Mouse (Mus musculus) forebrain, embryonic 16.5 days (tissue): ENCODE measurements around the gene Krtap19-9b. TPM values are rescaled to one million over a fixed set of nuclear protein-coding genes. Genes with fewer than 3 reads are reported as not detected.
A peak's percentile ranks its signal among the peaks of the same experiment; 100 is the strongest.

Experiments
- ATAC-seq: fragments of 200-750 bp; cut with Nextera tagmentation; 2 replicates; pipeline ENCODE4 v1.8.0; 2017; ENCODE audit warnings: mild to moderate bottlenecking, moderate library complexity
- H3K27ac ChIP-seq: fragments of 300-500 bp; sonication (generic); 2 replicates; pipeline ENCODE4 v1.5.1; 2014; ENCODE audit warnings: low read length, control low read depth
- H3K27me3 ChIP-seq: fragments of 300-500 bp; sonication (generic); replicated peaks from 2 replicates; pipeline ENCODE4 v1.6.1; 2014; ENCODE audit warnings: low read length; ENCODE audit not compliant: control insufficient read depth, insufficient read depth
- H3K36me3 ChIP-seq: fragments of 300-500 bp; sonication (generic); 2 replicates; pipeline ENCODE4 v1.6.1; 2014; ENCODE audit not compliant: control insufficient read depth, insufficient read depth
- H3K4me1 ChIP-seq: fragments of 300-500 bp; sonication (generic); replicated peaks from 2 replicates; pipeline ENCODE4 v1.6.1; 2014; ENCODE audit warnings: low read length; ENCODE audit not compliant: control insufficient read depth, insufficient read depth
- H3K4me2 ChIP-seq: fragments of 300-500 bp; sonication (generic); 2 replicates; pipeline ENCODE4 v1.6.1; 2014; ENCODE audit warnings: mild to moderate bottlenecking, low read length, control low read depth
- H3K4me3 ChIP-seq: fragments of 300-500 bp; sonication (generic); replicated peaks from 2 replicates; pipeline ENCODE4 v1.5.1; 2014; ENCODE audit warnings: mild to moderate bottlenecking, low read length, control low read depth
- H3K9ac ChIP-seq: fragments of 300-500 bp; sonication (generic); replicated peaks from 2 replicates; pipeline ENCODE4 v1.6.1; 2014; ENCODE audit warnings: low read depth, low read length, control low read depth
- H3K9me3 ChIP-seq: fragments of 300-500 bp; sonication (generic); 2 replicates; pipeline ENCODE4 v1.6.1; 2016; ENCODE audit warnings: low read length; ENCODE audit not compliant: control insufficient read depth
- WGBS: fragments of 180-500 bp; shearing (Covaris S2); extraction: QIAGEN DNeasy Blood & Tissue Kit; methylation state at CpG from one replicate; pipeline ENCODE4 v1.1.7; 2014; 5-methylcytosine and 5-hydroxymethylcytosine counted together
- polyA plus RNA-seq: library from polyadenylated mRNA; unstranded; fragments of >200 nt; fragmentation: Nextera tagmentation; extraction: Ambion mirVana; gene quantifications from 2 replicates; pipeline ENCODE4 v1.2.1, GENCODE M21; 2015

The Krtap19-9b gene
- not detected in 2 replicates for polyA plus RNA-seq

GRCm38 (mm10) chr16:88932165-88932564, at the start of gene Krtap19-9b:
Gene Krtap19-9b, minus strand, starts transcription at chr16:88932265.
- no peak for ATAC-seq
- H3K4me1 ChIP-seq: no peaks in the 10 kb centered on the region
- 96% methylated on average over 3 of the region's 3 CpGs for WGBS

GRCm38 (mm10) chr16:88962773-88963172, 30.7 kb upstream of the Krtap19-9b start, which contains the start of gene Krtap16-3:
Gene Krtap16-3, minus strand, starts transcription at chr16:88962873.
- 53% methylated on average over 7 of the region's 7 CpGs for WGBS
- no peak for ATAC-seq
- H3K27me3 ChIP-seq: no peaks in the 10 kb centered on the region
- no peaks in the 10 kb centered on the region for H3K36me3 ChIP-seq
- no peak within 1 kb of the TSS for H3K27ac ChIP-seq
- no peak within 1 kb of the TSS for H3K4me2 ChIP-seq
- H3K4me1 ChIP-seq: no peaks in the 10 kb centered on the region
- no peaks in the 10 kb centered on the region for H3K9me3 ChIP-seq
- no peak within 1 kb of the TSS for H3K4me3 ChIP-seq
- H3K9ac ChIP-seq: no peak within 1 kb of the TSS

More at GRCm38 (mm10) chr16:88932165-88932564, at the start of gene Krtap19-9b:
- no peaks in the 10 kb centered on the region for H3K9me3 ChIP-seq
- H3K36me3 ChIP-seq: no peaks in the 10 kb centered on the region
- no peak within 1 kb of the TSS for H3K27ac ChIP-seq
- H3K4me3 ChIP-seq: no peak within 1 kb of the TSS
- H3K27me3 ChIP-seq: no peaks in the 10 kb centered on the region
- H3K4me2 ChIP-seq: no peak within 1 kb of the TSS
- no peak within 1 kb of the TSS for H3K9ac ChIP-seq

GRCm38 (mm10) chr16:88941106-88941505, 9.0 kb upstream of the Krtap19-9b start:
- no peaks in the 10 kb centered on the region for H3K27me3 ChIP-seq
- no peak overlapping the region for H3K4me3 ChIP-seq
- no peaks in the 10 kb centered on the region for H3K36me3 ChIP-seq
- no peaks in the 10 kb centered on the region for H3K9me3 ChIP-seq
- H3K4me1 ChIP-seq: 0 out of 2 replicates have a peak, but pooled peaks cover 3% of the 10 kb centered on the region
- ATAC-seq: peak; percentile 58
- H3K27ac ChIP-seq: no peak overlapping the region
- H3K4me2 ChIP-seq: no peak overlapping the region
- 55% methylated on average over 6 of the region's 6 CpGs for WGBS
- H3K9ac ChIP-seq: no peak overlapping the region

- ATAC-seq: no peak
- H3K4me3 ChIP-seq: no peak overlapping the region
- 0 out of 2 replicates have a peak, but pooled peaks cover 3% of the 10 kb centered on the region for H3K4me1 ChIP-seq
- no peaks in the 10 kb centered on the region for H3K36me3 ChIP-seq
- H3K27ac ChIP-seq: no peak overlapping the region
- no peak overlapping the region for H3K4me2 ChIP-seq
- H3K27me3 ChIP-seq: no peaks in the 10 kb centered on the region
- no peaks in the 10 kb centered on the region for H3K9me3 ChIP-seq
- H3K9ac ChIP-seq: no peak overlapping the region
- 76% methylated on average over 7 of the region's 7 CpGs for whole genome bisulfite sequencing
Observed at GRCm38 (mm10) chr16:88938252-88938651, 6.2 kb upstream of the Krtap19-9b start.

- Histone ChIP-seq H3K27me3 (no peaks in the 10 kb centered on the region), H3K4me2 (no peak within 1 kb of the TSS), H3K27ac (no peak within 1 kb of the TSS), H3K9ac (no peak within 1 kb of the TSS), H3K36me3 (no peaks in the 10 kb centered on the region), H3K4me1 (no peaks in the 10 kb centered on the region), H3K9me3 (no peaks in the 10 kb centered on the region), H3K4me3 (no peak within 1 kb of the TSS)
- WGBS: 91% methylated on average over 6 of the region's 6 CpGs
- no peak for ATAC-seq
Observed at GRCm38 (mm10) chr16:88896357-88896756, 35.7 kb downstream of the Krtap19-9b start, which contains the start of gene Krtap19-5. Gene Krtap19-5, minus strand, starts transcription at chr16:88896457.

- Histone ChIP-seq H3K4me1 (no peaks in the 10 kb centered on the region), H3K4me2 (no peak overlapping the region), H3K36me3 (no peaks in the 10 kb centered on the region), H3K27ac (no peak overlapping the region), H3K9me3 (no peaks in the 10 kb centered on the region), H3K4me3 (no peak overlapping the region), H3K9ac (no peak overlapping the region), H3K27me3 (no peaks in the 10 kb centered on the region)
- 62% methylated on average over 6 of the region's 6 CpGs for WGBS
- peak; percentile 86 for ATAC-seq
Observed at GRCm38 (mm10) chr16:88886870-88887269, 45.2 kb downstream of the Krtap19-9b start.

GRCm38 (mm10) chr16:88884989-88885388, 47.1 kb downstream of the Krtap19-9b start, which contains the start of gene Krtap19-4:
Gene Krtap19-4, minus strand, starts transcription at chr16:88885089.
- Histone ChIP-seq H3K27ac (no peak within 1 kb of the TSS), H3K27me3 (no peaks in the 10 kb centered on the region), H3K9me3 (no peaks in the 10 kb centered on the region), H3K4me3 (no peak within 1 kb of the TSS), H3K4me2 (no peak within 1 kb of the TSS), H3K36me3 (no peaks in the 10 kb centered on the region), H3K9ac (no peak within 1 kb of the TSS), H3K4me1 (no peaks in the 10 kb centered on the region)
- 84% methylated on average over 5 of the region's 5 CpGs for WGBS
- ATAC-seq: no peak

Other genes with a start within 250 kb of the Krtap19-9b start
- gene 2310061N02Rik, start 224.3 kb downstream of the Krtap19-9b start, polyA plus RNA-seq: not detected in 2 replicates
- gene Krtap13-1, start 203.4 kb downstream of the Krtap19-9b start, polyA plus RNA-seq: not detected in 2 replicates
- not detected in 2 replicates for gene Krtap13, start 180.6 kb downstream of the Krtap19-9b start, polyA plus RNA-seq
- 0.45 TPM in 1 of 2 replicates, not detected in the other for gene 2310034C09Rik, start 173.4 kb downstream of the Krtap19-9b start, polyA plus RNA-seq
- gene 2310057N15Rik, start 158.1 kb downstream of the Krtap19-9b start, polyA plus RNA-seq: not detected in 2 replicates
- gene Gm5965, start 154.4 kb downstream of the Krtap19-9b start, polyA plus RNA-seq: not detected in 2 replicates
- not detected in 2 replicates for gene Gm20741, start 120.0 kb downstream of the Krtap19-9b start, polyA plus RNA-seq
- not detected in 2 replicates for gene Krtap15, start 112.0 kb downstream of the Krtap19-9b start, polyA plus RNA-seq
- gene Krtap14, start 106.1 kb downstream of the Krtap19-9b start, polyA plus RNA-seq: not detected in 2 replicates
- gene Krtap19-1, start 62.9 kb downstream of the Krtap19-9b start, polyA plus RNA-seq: not detected in 2 replicates
- not detected in 2 replicates for gene Krtap19-2, start 58.0 kb downstream of the Krtap19-9b start, polyA plus RNA-seq
- gene Krtap19-3, start 54.2 kb downstream of the Krtap19-9b start, polyA plus RNA-seq: not detected in 2 replicates
- gene Krtap19-4, start 47.2 kb downstream of the Krtap19-9b start, polyA plus RNA-seq: not detected in 2 replicates
- gene Krtap19-5, start 35.8 kb downstream of the Krtap19-9b start, polyA plus RNA-seq: not detected in 2 replicates
- not detected in 2 replicates for gene Krtap16-3, start 30.6 kb upstream of the Krtap19-9b start, polyA plus RNA-seq
- gene Krtap22-2, start 78.5 kb upstream of the Krtap19-9b start, polyA plus RNA-seq: not detected in 2 replicates
- not detected in 2 replicates for gene Gm10229, start 83.0 kb upstream of the Krtap19-9b start, polyA plus RNA-seq
- not detected in 2 replicates for gene Krtap6-1, start 99.4 kb upstream of the Krtap19-9b start, polyA plus RNA-seq
- not detected in 2 replicates for gene Gm10228, start 109.2 kb upstream of the Krtap19-9b start, polyA plus RNA-seq
- not detected in 2 replicates for gene Krtap6-5, start 115.6 kb upstream of the Krtap19-9b start, polyA plus RNA-seq
- not detected in 2 replicates for gene 1110025L11Rik, start 131.7 kb upstream of the Krtap19-9b start, polyA plus RNA-seq
- not detected in 2 replicates for gene Krtap6-3, start 151.8 kb upstream of the Krtap19-9b start, polyA plus RNA-seq
- not detected in 2 replicates for gene Gm6358, start 208.6 kb upstream of the Krtap19-9b start, polyA plus RNA-seq
- gene Gm10061, start 218.8 kb upstream of the Krtap19-9b start, polyA plus RNA-seq: not detected in 2 replicates
- not detected in 2 replicates for gene Gm9789, start 225.7 kb upstream of the Krtap19-9b start, polyA plus RNA-seq
- gene Gm7735, start 237.2 kb upstream of the Krtap19-9b start, polyA plus RNA-seq: not detected in 2 replicates
- not detected in 2 replicates for gene 1110057P08Rik, start 242.5 kb upstream of the Krtap19-9b start, polyA plus RNA-seq